Mouse (Mus musculus): ENCODE measurements around the gene Shisa3.

DNA sequence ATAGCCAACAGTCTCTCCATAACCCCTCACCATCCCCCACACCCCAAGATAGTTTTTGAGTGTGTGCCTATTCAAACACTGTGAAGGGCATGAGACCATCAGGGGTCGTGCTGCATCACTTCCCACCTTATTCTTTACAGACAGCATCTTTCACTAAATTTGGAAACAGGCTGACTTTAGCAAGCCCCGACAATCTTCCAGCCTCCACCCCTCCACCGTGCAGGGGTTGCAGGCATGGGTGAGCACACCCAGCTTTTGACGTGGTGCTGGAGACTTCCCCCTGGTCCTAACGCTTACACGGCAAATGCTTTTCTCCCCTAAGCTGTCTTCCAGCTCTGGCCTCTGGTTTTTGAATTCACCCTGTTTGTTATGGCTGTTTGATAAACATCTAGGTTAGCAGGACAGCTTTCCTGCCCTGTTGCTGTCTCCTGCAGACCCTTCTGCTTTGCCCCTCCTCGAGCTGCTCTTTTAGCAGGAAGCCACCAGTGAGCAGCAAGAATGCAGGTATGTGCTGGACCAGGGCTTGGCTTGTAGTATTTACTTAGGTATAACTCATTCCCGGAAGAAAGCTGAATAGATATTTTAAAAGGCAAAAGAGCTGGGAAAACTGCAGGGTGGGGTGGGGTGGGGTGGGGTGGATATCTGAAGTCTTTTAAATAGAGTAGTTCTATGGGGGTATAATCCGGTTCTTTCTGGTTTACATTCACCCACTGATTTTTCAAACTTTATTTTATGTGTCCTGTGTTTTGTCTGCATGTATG is 20.7 kb downstream of the Shisa3 start:
- no peak for TF ChIP-seq CTCF (IDR thresholded peaks at IDR 0.05; ENCODE audit: control insufficient read depth, insufficient read depth, insufficient read length)
- TF ChIP-seq USF1 (IDR thresholded peaks at IDR 0.05; ENCODE audit: low read depth) = no peak
- TF ChIP-seq MYOG (IDR thresholded peaks at IDR 0.05; ENCODE audit: control insufficient read depth, extremely low read depth, insufficient read length) = no peak
- no peak for TF ChIP-seq MAX (IDR thresholded peaks at IDR 0.05)
- no peak for TF ChIP-seq MYOD1 (IDR thresholded peaks at IDR 0.05; ENCODE audit: control insufficient read depth, insufficient read length, low read depth)
